Mouse (Mus musculus) ES-E14 (cell line): ENCODE measurements at regions not wholly inside any gene's neighbourhood (a gene's known extent, or its start where the extent isn't known, plus 50 kb on each side); places are given as distances from the start of the nearest gene placed in this dataset.

ENCODE experiments used
- DNase-seq: peaks from one replicate; pipeline ENCODE4 v3.0.0-alpha.2; 2013; ENCODE audit warnings: low read depth, low spot score
- H3K27ac ChIP-seq: 2 replicates; pipeline ENCODE4 v1.5.1; 2012; ENCODE audit warnings: low read depth, mild to moderate bottlenecking, low read length, moderate library complexity, mixed read lengths; ENCODE audit not compliant: poor library complexity, insufficient read depth, severe bottlenecking
- H3K36me3 ChIP-seq: 2 replicates; pipeline ENCODE4 v1.6.1; 2012; ENCODE audit warnings: mild to moderate bottlenecking, low read length, moderate library complexity, mixed read lengths; ENCODE audit not compliant: control insufficient read depth, poor library complexity, insufficient read depth, severe bottlenecking
- H3K4me1 ChIP-seq, 2 experiments: fragments of 150-350 bp in 1 of 2; sonication (generic) in 1 of 2; 2 replicates each; pipeline ENCODE4 v1.6.1; 2012; ENCODE audit warnings: low read length in 2 of 2, mild to moderate bottlenecking in 1 of 2, mixed read lengths in 1 of 2; ENCODE audit not compliant: control insufficient read depth in 2 of 2, insufficient read depth in 2 of 2, poor library complexity in 1 of 2
- H3K4me3 ChIP-seq, 2 experiments: fragments of 150-350 bp in 1 of 2; sonication (generic) in 1 of 2; 2 replicates each; pipeline ENCODE4 v1.5.1; 2012; ENCODE audit warnings: low read length in 2 of 2, low read depth in 1 of 2, mild to moderate bottlenecking in 1 of 2, mixed read lengths in 1 of 2; ENCODE audit not compliant: insufficient read depth in 1 of 2, poor library complexity in 1 of 2, severe bottlenecking in 1 of 2
- H3K9ac ChIP-seq: 2 replicates; pipeline ENCODE4 v1.6.1; 2012; ENCODE audit warnings: low read depth, mild to moderate bottlenecking, low read length, mixed read lengths; ENCODE audit not compliant: poor library complexity, insufficient read depth, severe bottlenecking
- H3K9me3 ChIP-seq: fragments of 150-350 bp; sonication (generic); 2 replicates; pipeline ENCODE4 v1.6.1; 2012; ENCODE audit warnings: low read depth, mild to moderate bottlenecking, low read length; ENCODE audit not compliant: control insufficient read depth, insufficient read depth
- CHD2 ChIP-seq: IDR thresholded peaks from 2 replicates; pipeline ENCODE4 v1.6.1; 2014; ENCODE audit warnings: mild to moderate bottlenecking, low read depth, low read length, inconsistent platforms
- HCFC1 ChIP-seq: IDR thresholded peaks from 2 replicates; pipeline ENCODE4 v1.6.1; 2012; ENCODE audit warnings: low read length, inconsistent platforms, borderline replicate concordance; ENCODE audit not compliant: insufficient read depth
- MAFK ChIP-seq: IDR thresholded peaks from 2 replicates; pipeline ENCODE4 v1.6.1; 2014; ENCODE audit warnings: mild to moderate bottlenecking, low read depth, low read length, inconsistent platforms; ENCODE audit not compliant: insufficient read depth
- ZC3H11A ChIP-seq: IDR thresholded peaks from 2 replicates; pipeline ENCODE4 v1.6.1; 2012; ENCODE audit warnings: low read depth, mild to moderate bottlenecking, inconsistent platforms, low read length, borderline replicate concordance
- ZNF384 ChIP-seq: IDR thresholded peaks from 2 replicates; pipeline ENCODE4 v1.6.1; 2012; ENCODE audit warnings: low read depth, low read length, inconsistent platforms
- in situ Hi-C, 2 experiments: fragments of 600-800 bp; cut with MboI; formaldehyde crosslinking; loops; one replicate each; pipeline ENCODE4 v1.15.1; 2025; ENCODE audit warnings: low sequenced_read_pairs in 2 of 2, inconsistent platforms in 1 of 2; ENCODE audit not compliant: unreplicated experiment in 2 of 2

DNA sequence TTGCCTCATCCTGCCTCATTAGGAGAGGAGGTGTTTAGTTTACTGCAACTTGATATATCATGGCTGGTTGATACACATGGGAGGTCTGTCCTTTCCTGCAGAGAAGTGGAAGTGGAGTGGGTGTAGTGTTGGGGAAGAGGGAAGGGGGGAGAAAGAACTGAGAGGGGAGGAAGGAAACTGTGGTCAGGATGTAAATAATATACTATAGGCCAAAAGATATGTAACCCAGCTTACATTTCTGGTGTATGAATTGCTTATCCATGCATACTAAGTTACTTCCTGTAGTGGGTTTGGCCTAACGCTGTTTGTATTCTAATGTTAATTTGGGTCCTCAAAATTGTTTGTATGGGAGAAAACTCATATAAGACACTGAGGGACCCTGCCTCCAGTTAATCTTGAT is 289.6 kb downstream of the Cetn3 start:
- Histone ChIP-seq H3K9me3 (no peaks in the 10 kb centered on the region), H3K27ac (no peak overlapping the region), H3K36me3 (no peaks in the 10 kb centered on the region), H3K4me1 (no peaks in the 10 kb centered on the region), H3K9ac (no peak overlapping the region), H3K4me3 (no peak overlapping the region)
- in situ Hi-C loops: no loop called here
- no peak for TF ChIP-seq MAFK
- no peak for TF ChIP-seq HCFC1
- TF ChIP-seq CHD2: no peak
- TF ChIP-seq ZNF384: no peak
- no peak for TF ChIP-seq ZC3H11A
- DNase-seq: no peak

DNA sequence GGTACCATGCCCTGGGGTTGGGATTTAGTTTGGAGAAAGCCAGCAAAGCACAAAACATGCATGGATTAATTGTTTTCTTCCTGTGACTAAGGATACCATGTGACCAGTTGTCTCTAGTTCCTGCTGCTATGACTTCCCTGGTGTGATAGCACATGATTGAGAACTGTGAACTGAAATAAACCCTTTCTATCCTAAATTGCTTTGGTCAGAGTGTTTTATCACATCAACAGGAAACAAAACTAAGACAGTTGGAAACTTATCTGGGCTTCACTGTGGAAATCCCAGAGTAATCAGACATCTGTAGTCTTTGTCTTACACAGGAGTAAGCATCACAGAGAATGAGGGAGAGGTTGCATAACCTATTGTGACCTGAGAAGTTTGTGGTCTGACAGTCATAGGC is 290.5 kb downstream of the Cetn3 start:
- H3K4me3 ChIP-seq: no peak overlapping the region
- H3K27ac ChIP-seq: no peak overlapping the region
- in situ Hi-C loops: no loop called here
- DNase-seq: no peak
- no peaks in the 10 kb centered on the region for H3K36me3 ChIP-seq
- H3K4me1 ChIP-seq: no peaks in the 10 kb centered on the region
- no peak overlapping the region for H3K9ac ChIP-seq
- TF ChIP-seq ZC3H11A: no peak
- TF ChIP-seq CHD2: no peak
- no peak for TF ChIP-seq ZNF384
- TF ChIP-seq HCFC1: no peak
- no peak for TF ChIP-seq MAFK
- H3K9me3 ChIP-seq: no peaks in the 10 kb centered on the region

DNA sequence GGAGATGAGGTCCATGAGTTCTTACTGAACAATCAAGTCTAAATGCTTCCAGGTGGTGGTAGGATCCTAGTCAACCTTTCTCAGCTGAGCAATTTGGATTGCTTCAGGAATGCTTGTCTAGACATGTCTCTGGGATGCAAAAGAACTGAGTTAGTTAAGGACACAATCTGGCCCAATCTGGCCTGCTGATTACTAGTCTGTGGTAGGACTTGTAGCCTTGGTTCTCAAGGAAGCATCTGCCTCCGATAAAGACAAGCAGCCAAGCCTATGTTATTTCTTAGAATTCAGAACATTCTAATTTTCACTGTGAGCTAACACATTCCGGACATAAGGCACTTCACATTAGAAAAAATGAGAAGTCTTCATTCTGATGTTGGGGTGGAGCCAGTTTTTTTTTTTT is 298.5 kb downstream of the Cetn3 start:
- DNase-seq: no peak
- TF ChIP-seq MAFK (no peak), ZC3H11A (no peak), ZNF384 (no peak), CHD2 (no peak), HCFC1 (no peak)
- in situ Hi-C loops: no loop called here
- no peaks in the 10 kb centered on the region for H3K9me3 ChIP-seq
- H3K36me3 ChIP-seq: no peaks in the 10 kb centered on the region
- H3K27ac ChIP-seq: no peak overlapping the region
- H3K9ac ChIP-seq: no peak overlapping the region
- no peak overlapping the region for H3K4me3 ChIP-seq
- peaks cover 0 to 3% of the 10 kb centered on the region in 2 experiments; a peak in 1 of 4 replicates for H3K4me1 ChIP-seq

DNA sequence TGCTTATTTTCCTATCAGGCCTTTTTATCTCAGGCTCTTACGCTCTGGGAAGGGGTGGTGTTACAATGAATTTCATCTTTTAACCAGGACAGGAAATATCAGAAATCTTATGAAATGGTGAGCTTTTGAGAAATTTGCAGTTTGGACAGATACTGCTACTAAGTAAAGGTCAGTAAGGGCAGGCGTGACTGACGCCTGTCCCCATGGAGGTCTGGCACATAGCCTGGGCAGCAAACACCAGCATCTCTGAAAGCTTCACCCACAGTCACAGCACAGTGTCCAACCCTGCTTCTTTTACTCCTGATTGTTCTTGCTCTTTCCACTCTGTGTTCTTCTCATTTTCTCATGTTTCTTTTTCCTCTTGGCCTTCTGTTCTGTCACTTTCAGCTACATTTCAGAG is 304.8 kb downstream of the Cetn3 start:
- H3K4me1 ChIP-seq: peaks cover 0 to 3% of the 10 kb centered on the region in 2 experiments; a peak in 1 of 4 replicates
- no peaks in the 10 kb centered on the region for H3K9me3 ChIP-seq
- H3K36me3 ChIP-seq: no peaks in the 10 kb centered on the region
- no peak overlapping the region for H3K9ac ChIP-seq
- in situ Hi-C loops: no loop called here
- TF ChIP-seq HCFC1: no peak
- no peak for TF ChIP-seq ZNF384
- TF ChIP-seq MAFK: no peak
- TF ChIP-seq ZC3H11A: no peak
- TF ChIP-seq CHD2: no peak
- H3K27ac ChIP-seq: no peak overlapping the region
- DNase-seq: no peak
- H3K4me3 ChIP-seq: no peak overlapping the region

DNA sequence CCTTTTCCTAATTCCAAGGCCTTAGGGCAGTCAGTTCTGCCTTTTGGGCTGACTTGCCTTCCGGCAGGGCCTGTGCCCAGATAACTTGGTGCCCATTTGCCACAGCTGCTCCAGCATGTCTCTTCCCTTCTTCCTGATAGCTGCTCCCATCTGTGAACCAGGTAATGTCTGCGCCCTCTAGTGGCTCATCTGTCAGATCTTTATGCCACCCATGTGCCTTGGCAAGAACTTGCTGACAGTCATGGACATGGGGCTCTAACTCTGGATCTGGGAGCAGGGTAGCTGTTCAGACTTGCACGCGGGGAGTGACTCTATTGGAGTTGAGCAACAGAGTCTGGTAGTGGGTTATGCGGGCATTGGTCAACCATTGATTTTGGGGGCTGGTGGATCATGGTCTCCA is 309.3 kb downstream of the Cetn3 start:
- TF ChIP-seq HCFC1 (no peak), CHD2 (no peak), MAFK (no peak), ZNF384 (no peak), ZC3H11A (no peak)
- no peak overlapping the region for H3K9ac ChIP-seq
- no peak overlapping the region for H3K4me3 ChIP-seq
- H3K9me3 ChIP-seq: no peaks in the 10 kb centered on the region
- no peaks in the 10 kb centered on the region for H3K36me3 ChIP-seq
- no peak overlapping the region for H3K27ac ChIP-seq
- DNase-seq: peak; percentile 34
- H3K4me1 ChIP-seq: no peaks in the 10 kb centered on the region
- in situ Hi-C loops: no loop called here
